Mouse (Mus musculus) kidney, postnatal 14 days (tissue): Measurements from ENCODE around the gene Tirap.
A peak's percentile ranks its signal among the peaks of the same experiment; 100 is the strongest.
"Not testable (repeated sequence)": the region's sequence is repeated elsewhere in the genome, so short reads cannot be mapped to it uniquely, and the experiment has no call there.

Experiments used
- DNase-seq: peaks from one replicate; pipeline ENCODE4 v3.0.0; 2022; ENCODE audit warnings: mixed read lengths

Tirap gene

DNA sequence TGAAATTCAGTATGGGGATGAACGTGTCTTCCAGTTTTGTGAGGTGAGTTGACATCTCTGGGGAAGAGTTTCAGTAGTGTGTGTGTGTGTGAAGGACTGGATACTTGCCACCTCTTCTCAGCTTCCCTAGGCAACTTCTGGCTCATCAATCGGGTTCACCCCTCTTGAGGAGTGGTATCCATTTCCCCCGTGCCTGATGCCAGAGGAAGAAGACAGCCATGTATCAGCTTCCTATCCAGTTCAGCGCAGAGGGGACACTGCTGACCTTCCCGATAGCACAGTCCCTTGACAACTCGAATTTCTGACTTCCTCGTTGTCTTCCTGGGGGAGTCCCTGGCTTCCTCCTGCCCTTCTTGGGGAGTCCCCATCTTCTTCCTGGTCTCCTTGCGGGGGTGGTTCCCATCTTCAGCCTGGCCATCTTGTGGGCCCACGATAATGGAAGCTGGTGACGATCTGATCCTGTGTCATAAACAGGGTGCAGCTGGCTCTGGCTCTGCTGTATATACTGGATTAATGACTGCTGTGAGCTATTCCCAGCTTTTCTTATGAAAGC is 12.7 kb downstream of the Tirap start:
- DNase-seq: no peak

- no peak for DNase-seq
Observed at GRCm38 (mm10) chr9:35186430-35186829, 13.7 kb downstream of the Tirap start.

DNA sequence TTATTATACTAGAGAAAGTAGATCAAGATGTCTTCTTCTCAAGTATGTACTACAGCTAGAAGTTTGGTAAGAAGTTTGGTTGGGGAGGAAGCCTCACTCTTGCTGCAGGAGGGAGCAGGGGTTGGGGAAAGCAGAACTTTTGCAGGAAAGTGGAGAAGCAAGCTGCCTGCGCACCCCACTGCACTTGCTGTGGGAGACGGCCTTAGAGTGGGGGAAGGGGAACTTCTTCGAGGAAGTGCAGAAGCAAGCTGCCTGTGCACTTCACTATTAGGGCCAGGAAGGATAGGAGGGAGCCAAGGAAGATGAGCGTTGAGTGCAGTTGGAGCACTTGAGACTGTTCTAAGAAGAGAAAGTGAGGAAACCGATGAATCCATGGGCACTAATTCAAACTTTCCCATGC is 16.7 kb downstream of the Tirap start:
- no peak for DNase-seq

GRCm38 (mm10) chr9:35182832-35183231 is 17.3 kb downstream of the Tirap start:
- DNase-seq: no peak

DNA sequence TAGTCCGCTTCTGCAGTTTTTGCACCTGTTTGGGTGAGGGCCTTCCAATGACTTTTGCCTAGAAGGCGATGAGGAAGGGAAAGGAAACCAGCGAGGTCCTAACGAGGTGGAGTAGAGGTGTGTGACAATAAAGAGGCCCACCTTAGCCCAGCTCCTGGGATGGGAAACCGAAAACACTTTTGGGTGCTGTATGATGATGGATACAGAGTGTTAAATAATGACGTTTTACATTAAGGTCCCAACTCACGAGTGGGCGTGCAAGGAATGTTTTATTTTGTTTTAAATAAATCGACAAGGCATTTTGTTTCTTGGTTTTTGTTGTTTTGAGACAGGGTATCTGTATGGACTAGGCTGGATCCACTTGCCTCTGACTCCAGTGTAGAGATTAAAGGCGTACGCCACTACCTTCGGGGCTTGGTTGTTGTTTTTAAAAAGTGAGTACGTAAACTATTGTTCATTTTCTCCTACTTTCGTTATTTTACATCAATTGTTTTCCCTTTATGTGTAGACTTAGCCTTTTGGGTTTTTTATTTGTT is 23.9 kb downstream of the Tirap start:
- no peak for DNase-seq

DNA sequence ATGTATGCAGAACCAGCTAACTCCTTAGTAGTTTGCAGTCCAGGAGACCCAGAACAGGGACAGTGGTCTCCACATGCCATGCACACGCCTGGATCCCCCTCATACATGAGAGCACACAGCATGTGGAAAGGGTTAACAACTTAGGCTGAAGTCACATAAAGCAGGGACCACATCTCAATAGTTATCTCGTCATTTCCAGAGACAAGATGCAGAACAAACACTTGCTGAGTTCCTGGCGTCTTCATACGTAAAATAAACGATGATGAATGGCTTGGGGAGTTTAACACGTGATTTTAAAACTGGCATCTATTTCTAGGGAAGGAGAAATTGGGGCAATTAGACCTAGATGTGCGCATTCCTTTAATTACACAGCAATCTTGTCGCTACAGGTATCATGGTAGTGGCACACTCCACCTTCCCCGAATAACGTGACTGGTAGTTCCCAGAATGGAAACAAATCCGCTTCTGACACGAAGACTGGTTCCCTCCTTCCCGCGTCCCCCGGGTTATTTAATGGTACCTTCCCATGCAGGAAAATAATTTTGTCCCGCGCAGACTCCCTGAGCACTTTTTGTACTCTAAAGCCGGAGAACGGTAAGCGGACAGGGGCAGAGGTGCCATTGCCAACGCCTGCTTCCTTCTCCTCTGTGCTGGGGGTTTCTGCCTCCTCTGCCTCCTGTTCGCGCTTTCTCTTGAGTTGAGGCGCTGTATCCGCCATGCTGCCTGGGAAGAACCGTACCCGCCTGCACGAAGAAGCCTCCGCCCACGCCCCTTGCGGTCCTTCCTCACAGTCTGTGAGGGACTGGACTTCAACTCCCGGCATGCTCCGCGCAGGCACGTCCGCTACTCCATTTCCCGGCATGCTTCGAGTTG is 24.6 kb downstream of the Tirap start, which contains the start of gene Dcps:
TSS of gene Dcps (minus strand) at position 811 of the 873 bp plus-strand sequence.
- DNase-seq: peak; percentile 95

- no peak for DNase-seq
Observed at GRCm38 (mm10) chr9:35173331-35173730, 26.8 kb downstream of the Tirap start.

DNA sequence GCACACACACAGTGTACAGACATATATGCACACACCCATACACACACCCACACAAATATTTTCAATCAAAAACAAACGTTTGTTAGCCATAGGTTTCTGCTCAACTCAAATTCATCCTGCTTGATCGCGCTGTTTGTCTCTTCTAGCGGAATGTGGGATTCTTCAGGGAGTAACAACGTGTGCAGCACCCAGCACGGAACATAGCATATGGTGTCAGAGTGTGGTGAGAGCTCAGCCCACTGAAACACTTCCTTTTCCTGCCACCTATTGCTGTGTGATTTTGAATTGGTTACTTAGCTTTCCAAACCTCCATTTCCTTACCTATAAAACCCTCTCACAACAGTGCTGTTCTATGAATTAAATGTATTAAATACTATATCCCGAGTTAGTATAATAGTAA is 30.0 kb downstream of the Tirap start:
- no peak for DNase-seq

- DNase-seq: peak; percentile 78
Observed at GRCm38 (mm10) chr9:35166798-35167635, 33.1 kb downstream of the Tirap start.

GRCm38 (mm10) chr9:35166144-35166797 is 33.8 kb downstream of the Tirap start:
- DNase-seq: peak; percentile 58

- DNase-seq: no peak
Observed at GRCm38 (mm10) chr9:35164142-35164874, 35.8 kb downstream of the Tirap start.

DNA sequence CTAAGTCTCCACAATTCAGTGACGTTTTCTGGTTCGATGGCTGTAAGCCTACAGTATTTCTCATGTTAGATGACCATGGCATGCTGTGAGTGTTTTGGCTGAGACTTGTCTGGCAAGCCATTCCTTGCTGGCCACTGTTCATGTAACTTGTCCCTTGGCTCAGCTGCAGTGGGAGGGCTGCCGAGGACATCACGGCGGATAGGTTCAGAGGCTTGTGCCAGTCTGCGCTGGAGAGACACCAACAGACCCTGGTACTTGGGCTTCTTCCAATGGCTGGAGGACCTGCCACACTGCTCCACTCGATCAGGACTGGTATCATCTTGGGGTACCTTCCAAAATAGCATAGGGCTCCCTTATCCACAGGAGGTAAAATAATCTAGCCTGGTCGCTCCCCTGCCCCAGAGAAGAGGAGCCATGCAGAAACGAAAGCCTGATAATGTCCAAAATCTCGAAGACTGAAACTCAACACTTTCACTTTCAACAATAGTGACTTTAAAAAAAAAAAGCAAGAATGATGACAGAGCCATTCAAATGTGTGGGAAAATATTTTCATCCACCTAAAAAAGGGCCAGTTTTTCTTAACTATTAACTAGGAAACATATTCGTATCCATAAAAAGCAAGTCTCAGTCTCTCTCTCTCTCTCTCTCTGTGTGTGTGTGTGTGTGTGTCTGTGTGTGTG is 36.9 kb downstream of the Tirap start:
- peak; percentile 26 for DNase-seq

- no peak for DNase-seq
Observed at GRCm38 (mm10) chr9:35161721-35162120, 38.4 kb downstream of the Tirap start.

DNA sequence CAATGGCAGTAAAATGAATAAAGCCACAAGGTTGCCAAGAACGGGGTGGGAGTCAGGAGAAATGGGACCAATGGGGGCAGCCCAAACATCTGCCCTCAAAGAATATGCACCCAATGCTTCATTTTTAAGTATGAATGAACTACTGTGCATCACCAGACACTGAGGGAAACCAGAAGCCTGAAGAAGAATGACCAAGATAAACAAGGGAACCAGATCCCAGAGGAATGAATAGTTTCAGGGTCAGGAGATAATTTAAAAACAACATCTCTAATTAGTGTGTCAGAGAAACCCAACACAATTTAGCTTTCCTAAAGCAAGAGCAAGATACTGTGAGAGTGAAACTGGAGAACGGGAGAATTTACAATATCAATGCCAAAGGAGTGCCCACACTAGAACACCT is 39.4 kb downstream of the Tirap start:
- DNase-seq: no peak

DNA sequence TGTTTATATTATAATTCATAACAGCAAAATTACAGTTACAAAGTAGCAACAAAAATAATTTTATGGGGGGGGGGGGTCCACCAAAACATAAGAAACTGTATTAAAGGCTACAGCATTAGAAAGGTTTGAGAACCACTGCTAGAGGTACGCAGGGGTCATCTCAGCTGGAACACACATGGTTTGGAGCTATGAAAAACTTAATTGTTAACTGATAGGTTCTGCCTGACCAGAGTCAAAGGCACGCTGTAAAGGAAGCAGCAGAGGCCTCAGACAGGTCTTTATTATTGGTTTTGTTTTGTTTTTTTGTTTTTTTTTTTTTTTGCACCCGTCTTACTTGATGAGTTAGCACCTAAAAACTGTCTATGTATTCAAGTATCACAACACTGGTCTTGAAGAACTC is 41.6 kb downstream of the Tirap start:
- DNase-seq: no peak

GRCm38 (mm10) chr9:35156862-35157261 is 43.2 kb downstream of the Tirap start:
- no peak for DNase-seq

DNA sequence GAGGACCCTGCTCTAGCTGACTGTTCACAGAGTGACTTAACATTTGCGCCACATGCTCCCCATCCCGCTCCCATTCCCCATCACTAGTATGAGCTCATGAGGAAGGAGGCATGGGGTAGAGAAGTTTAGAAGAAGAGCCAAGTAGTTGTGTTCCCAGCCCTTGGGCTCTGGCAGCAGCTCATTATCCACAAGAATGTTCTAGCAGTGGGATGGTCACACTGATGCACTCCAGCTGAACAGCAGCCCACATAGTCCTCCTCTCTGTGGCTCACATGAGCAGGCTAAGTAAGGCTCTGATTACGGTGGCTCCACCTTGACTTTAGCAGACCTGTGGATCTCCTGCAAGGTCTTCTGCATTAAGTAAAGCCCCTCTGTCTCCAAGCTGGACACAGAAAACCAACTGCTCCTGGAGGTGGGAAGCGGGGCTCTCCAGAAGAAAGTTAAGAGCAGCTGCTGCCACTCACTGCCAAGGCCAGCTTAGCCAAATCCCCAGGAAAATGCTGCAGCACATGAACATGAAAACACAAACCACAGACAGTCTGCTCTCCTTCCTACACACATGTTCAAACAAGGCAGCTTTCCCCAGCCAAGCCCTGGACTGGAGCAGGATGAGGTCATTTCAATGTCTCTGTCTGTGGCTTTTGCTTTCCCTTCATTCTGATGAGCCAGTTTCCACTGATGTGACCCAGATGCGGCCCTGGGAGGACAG is 43.9 kb downstream of the Tirap start:
- DNase-seq: peak; percentile 39

GRCm38 (mm10) chr9:35152923-35153322 is 47.2 kb downstream of the Tirap start:
- DNase-seq: no peak

- DNase-seq: not testable (repeated sequence)
Observed at GRCm38 (mm10) chr9:35148822-35149221, 51.3 kb downstream of the Tirap start.

DNA sequence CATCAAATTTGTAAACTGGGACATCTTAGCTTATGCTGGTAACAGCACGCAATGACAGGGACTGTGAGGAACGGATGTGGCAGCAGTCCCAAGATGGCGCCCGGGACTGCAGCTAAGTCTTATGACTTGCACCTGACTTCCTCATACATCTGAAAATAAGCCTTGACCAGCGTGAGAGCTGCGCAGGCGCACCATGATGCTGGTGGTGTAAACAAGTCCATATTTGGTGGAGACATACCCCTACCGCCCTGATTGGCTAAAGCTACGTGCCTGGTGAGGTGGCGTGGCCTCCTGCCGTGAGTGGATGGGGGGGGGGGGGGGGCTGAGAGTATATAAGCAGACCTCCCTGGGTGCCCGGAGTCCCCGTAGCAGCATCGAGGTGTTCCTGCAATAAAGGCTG is 52.8 kb downstream of the Tirap start:
- not testable (repeated sequence) for DNase-seq

DNA sequence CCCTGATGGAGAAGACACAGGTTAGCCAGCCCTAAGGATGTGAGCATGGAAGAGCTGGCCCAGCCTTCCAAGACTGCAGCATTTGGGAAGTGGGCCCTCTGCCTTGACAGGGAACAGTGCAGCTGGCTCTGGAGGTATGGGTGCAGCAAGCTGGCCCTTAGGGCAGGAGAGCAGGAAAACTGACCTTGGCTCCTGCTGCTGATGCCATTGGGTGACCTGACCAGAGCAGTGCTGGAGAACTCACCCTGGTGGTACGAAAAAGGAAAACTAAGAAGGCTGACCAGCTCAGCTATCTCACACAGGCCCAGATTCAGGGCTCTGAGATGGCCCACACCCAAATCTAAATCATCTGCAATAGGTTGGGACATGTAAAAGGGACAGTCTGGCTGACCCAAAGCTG is 54.3 kb downstream of the Tirap start:
- no peak for DNase-seq
